Mouse (Mus musculus) pancreas, adult 10 weeks (tissue): ENCODE measurements around the gene Supt16. TPM values are rescaled to one million over a fixed set of nuclear protein-coding genes. Genes with fewer than 3 reads are reported as not detected.

Experiments
- polyA plus RNA-seq: library from polyadenylated mRNA; stranded (reverse); fragments of 350-450 nt; fragmentation: Illumina TruSeq; extraction: RNeasy Lipid Tissue Mini Kit (QIAGEN cat#74804); gene quantifications from one replicate; pipeline ENCODE4 v1.2.3, GENCODE M21; 2015; ENCODE audit warnings: low read depth, low replicate concordance; ENCODE audit not compliant: insufficient read depth

The Supt16 gene
- polyA plus RNA-seq = 8.1 TPM

GRCm38 (mm10) chr14:52197156-52197878, at the start of gene Supt16:
TSS of gene Supt16 (minus strand) at chr14:52197416.

Other genes starting within 250 kb of the Supt16 start
- 17.2 TPM for gene Arhgef40, start 212.7 kb downstream of the Supt16 start, polyA plus RNA-seq
- gene Tmem253, start 181.8 kb downstream of the Supt16 start, polyA plus RNA-seq = not detected
- gene Zfp219, start 176.7 kb downstream of the Supt16 start, polyA plus RNA-seq = 9.1 TPM
- gene Olfr221, start 155.0 kb downstream of the Supt16 start, polyA plus RNA-seq = not detected
- gene Hnrnpc, start 93.4 kb downstream of the Supt16 start, polyA plus RNA-seq = 41.8 TPM
- 8.4 TPM for gene Rpgrip1, start 86.7 kb downstream of the Supt16 start, polyA plus RNA-seq
- gene Chd8, start 60.4 kb upstream of the Supt16 start, polyA plus RNA-seq = 13.8 TPM
- 5.0 TPM for gene Tox4, start 81.7 kb upstream of the Supt16 start, polyA plus RNA-seq
- 3.7 TPM for gene Rab2b, start 82.1 kb upstream of the Supt16 start, polyA plus RNA-seq
- 17.2 TPM for gene Mettl3, start 107.7 kb upstream of the Supt16 start, polyA plus RNA-seq
- gene Sall2, start 131.3 kb upstream of the Supt16 start, polyA plus RNA-seq = 1.2 TPM
- gene Olfr1513, start 159.0 kb upstream of the Supt16 start, polyA plus RNA-seq = not detected
- gene Olfr1512, start 181.8 kb upstream of the Supt16 start, polyA plus RNA-seq = not detected
- not detected for gene Olfr1511, start 200.0 kb upstream of the Supt16 start, polyA plus RNA-seq
- not detected for gene Olfr1510, start 217.0 kb upstream of the Supt16 start, polyA plus RNA-seq
- gene Olfr1509, start 245.6 kb upstream of the Supt16 start, polyA plus RNA-seq = not detected